Mouse (Mus musculus) skeletal muscle tissue, adult 2 months (tissue): Measurements from ENCODE around the gene Oxct2a.
"Not testable (repeated sequence)": the region's sequence is repeated elsewhere in the genome, so short reads cannot be mapped to it uniquely, and the experiment has no call there.

ENCODE experiments used
- DNase-seq: peaks from one replicate; pipeline ENCODE4 v3.0.0-alpha.2; 2012; ENCODE audit warnings: low read depth, low spot score

Oxct2a gene

DNA sequence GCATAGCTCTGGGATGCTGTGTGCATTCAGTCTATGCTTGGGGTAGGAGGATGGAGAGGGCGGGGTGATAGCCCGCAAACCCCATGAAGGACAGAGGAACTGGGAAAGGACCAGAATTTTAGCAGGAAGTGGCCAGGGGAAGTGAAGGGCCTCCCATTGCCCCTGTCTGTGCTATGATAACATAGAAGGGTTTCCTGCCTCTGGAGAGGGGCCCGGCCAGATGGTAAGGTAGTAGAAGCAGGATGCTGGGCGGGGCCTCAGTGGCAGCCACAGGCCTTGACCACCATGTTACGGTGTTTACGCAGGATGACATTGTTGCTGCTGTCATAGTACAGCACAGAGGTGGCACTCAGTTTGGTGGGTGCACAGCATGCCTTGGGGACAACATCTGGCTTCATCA, 10.4 kb downstream of the Oxct2a start:
- DNase-seq, result no peak

DNA sequence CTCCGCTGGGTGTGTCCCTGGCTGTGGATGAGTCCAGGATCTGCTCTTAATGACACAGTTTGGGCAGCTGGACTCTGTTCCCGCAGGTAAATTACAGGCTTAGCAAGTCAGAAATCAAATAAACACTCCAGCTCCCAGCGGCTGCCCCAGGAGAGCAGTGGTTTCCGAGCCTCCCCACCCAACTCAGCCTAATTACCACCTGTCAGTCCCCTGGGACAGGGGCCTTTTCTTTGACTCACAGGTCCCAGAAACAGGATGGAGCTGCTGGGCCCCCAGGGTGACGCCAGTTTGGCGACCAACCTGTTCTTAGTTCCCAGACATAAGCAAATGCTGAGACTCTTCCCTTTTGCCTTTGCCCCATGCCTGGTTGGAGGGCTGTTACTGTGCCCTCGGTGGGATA, 11.6 kb downstream of the Oxct2a start:
- no peak for DNase-seq

DNA sequence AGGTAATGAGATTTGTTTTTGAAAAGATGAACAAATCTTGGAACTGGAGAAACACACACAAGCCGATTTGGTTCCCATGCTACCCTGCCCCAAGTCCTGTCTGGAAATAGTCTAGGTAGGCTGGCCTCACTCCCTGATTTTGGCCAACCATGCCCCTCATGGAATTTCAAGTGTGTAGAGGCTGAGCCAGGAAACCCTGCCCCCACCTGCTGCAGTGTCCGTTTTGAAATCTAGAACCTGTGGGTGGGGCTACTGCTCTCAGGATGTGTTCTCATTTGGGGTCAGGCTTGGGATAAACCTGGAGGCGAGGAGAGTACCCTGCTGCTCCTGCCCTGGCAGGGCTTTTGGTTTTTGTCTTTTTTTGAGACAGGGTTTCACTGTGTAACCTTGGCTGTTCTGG, 15.1 kb downstream of the Oxct2a start:
- no peak for DNase-seq

DNA sequence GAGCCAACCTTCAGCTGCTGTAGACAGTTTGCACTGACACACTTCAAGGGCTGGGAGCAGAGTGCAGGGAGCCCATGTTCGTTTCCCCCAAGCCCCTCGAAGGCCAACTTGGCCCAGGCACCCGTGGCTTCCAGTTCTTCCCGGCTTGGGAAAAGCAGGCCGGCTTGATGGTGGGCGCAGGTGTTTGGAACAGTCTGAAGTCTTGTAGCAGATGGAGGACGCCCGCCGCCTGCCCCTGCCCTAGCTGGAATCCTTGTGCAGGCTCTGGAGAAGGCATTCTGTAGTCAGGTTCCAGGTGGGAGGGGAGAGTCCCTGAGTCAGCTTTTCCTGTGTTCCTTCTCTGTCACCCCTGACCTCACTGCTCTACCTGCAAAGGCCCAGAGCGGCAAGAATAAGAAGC, 16.4 kb downstream of the Oxct2a start:
- DNase-seq, result no peak

DNA sequence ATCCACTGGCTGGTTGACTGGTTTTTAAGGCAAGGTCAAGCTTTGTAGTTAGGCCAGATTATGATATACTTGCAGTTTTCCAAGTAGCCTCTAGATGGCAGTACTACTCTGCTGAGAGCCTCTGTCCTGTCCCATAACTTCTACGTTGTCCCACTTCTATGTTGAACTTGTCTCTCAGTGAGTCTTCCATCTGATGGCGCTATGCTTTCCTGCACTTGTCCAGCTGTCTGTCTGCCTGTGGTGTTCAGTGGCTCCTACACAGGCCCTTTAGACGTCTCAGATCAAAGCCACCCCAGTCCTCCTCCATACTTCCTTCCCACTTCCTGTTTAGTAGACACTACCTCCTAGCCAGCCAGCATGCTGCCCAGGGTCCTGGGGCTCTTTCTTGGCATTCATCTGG, 17.6 kb downstream of the Oxct2a start:
- peak; percentile 60 for DNase-seq

DNA sequence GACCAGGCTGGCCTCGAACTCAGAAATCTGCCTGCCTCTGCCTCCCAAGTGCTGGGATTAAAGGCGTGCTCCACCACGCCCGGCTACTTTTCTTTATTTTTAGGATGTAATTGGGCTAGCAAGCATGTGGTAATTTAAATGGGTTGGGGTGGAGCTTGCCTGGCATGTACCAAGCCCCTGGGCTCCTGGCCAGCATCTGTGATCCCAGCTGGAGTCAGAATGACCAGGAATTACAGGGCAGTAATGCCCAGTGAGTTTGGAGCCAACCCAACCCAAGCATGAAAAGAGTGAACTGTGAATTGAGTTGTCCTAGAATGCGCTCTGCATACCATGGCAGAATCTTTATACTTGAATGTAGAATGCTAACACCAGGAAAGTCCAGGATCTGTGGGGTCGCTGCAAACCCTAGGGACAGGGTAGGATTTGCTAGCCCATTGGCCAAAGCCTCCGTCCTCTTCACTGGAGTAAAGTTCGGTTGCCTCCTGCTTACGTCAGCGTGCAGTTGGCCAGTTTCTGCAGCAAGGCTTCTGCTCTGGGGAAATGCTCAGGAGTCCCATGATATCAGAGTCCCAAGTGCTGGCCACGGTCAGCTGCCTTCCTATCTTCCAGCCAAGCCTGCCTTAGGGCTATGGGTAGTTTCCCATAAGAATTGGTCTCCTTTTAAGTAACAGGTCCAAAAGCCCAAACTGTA, 24.3 kb downstream of the Oxct2a start:
- DNase-seq, result no peak

DNA sequence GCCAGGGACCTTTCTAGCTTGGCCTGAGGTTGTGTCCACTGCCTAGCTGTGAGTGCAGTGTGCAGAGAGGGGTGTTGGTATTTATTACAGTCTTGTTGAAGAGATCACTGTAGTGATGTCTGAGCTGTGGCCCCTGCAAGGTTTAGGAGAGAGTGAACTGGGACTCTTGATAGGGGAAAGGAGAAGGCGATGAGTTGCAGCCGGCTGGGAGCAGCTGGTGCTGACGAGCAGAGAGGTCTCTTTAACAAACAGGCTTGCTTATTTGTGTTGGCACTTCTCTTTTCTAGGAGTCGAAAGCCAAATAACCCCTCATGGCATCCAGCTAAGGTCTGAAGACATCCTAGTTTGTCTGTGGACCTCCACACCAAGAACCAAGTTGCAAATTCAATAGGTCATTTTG, 25.2 kb downstream of the Oxct2a start:
- no peak for DNase-seq

DNA sequence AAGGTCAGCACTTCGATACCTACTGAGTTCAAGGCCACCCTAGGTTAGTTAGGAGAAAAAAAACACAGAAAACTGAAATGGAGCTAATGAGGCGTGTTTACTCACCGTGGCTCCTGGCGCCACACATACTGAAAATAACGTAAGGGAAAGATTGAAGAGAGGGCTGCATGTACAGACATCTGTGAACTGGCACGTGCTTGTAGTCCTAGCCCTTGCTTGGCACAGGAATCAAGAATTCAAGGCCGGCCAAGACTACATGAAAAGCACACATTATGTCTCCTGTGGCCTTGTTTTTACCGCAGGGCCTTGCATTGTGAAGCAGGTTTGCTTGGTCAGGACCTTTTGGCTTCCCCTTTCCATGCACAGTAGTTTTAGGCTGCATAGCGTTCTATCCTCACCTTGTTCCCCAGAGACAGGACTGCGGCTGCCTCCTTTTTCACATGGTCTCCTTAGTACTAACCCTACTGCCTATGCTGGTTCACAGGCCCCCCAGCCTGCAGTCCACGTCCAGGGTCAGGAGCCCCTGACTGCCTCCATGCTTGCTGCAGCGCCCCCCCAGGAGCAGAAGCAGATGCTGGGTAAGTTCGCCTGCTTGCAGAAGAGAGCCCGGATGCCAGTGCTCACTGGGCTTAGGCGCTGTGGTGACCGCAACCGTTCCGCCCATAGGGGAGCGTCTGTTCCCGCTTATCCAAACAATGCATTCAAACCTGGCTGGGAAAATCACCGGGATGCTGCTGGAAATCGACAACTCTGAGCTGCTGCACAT, 26.1 kb downstream of the Oxct2a start:
- DNase-seq, result no peak

DNA sequence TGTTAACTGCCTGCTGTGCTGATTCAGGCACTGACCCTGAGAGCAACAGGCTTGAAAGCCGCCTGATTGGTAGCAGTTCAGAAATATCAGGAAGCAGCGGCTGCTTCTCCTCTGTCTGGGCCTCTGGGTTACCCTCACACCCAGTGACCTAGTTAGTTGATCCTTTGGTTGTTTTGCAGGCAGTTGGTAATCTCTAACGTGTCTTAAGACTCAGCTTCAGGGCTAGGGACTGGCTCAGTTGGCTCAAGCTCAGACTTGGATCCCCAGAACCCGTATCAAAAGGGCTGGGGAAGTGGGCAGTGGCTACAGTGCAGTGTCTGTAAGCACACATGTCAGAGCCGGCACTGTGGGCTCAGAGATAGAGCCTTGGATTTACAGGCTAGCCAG, 27.3 kb downstream of the Oxct2a start:
- no peak for DNase-seq

DNA sequence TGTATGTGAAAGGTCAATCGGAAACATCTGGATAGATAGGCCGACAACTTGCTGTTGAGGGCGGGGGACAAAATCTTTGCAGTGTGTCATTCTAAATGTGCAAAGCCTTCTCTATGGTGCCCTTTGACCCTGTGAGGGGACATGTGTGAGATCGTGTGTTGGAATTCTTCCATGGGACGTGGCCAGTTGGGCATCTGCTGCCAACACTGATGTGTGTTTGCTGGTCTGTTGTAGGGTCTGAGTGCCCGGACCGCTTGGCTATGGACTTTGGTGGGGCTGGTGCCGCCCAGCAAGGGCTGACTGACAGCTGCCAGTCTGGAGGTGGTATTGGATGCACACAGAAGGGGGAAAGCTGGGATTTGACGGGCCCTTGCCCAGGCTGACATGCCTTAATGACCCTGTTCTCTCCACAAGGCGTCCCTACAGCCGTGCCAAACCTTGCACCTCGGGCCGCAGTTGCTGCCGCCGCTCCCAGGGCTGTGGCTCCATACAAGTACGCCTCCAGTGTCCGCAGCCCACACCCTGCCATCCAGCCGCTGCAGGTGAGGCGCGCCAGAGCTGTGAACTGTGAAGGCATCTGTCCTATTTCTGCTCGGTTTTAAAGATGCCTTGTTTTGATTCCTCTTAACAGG, 27.8 kb downstream of the Oxct2a start:
- no peak for DNase-seq

DNA sequence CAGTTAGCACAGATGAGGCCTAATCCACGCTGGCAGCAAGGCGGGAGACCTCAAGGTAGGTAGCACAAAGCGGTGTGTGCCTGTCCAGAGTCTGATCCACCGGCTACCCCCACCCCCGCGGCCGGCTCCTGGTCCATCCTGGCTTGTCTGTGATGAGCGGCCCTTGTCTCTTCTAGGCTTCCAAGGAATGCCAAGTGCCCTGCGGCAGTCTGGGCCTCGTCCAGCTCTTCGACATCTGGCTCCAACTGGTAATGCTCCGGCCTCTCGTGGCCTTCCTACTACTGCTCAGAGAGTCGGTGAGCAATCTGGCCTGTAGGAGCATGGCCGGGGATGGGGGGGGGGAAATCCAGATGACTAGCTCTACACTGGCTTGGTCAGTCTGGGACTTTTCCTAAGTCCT, 28.4 kb downstream of the Oxct2a start:
- not testable (repeated sequence) for DNase-seq

DNA sequence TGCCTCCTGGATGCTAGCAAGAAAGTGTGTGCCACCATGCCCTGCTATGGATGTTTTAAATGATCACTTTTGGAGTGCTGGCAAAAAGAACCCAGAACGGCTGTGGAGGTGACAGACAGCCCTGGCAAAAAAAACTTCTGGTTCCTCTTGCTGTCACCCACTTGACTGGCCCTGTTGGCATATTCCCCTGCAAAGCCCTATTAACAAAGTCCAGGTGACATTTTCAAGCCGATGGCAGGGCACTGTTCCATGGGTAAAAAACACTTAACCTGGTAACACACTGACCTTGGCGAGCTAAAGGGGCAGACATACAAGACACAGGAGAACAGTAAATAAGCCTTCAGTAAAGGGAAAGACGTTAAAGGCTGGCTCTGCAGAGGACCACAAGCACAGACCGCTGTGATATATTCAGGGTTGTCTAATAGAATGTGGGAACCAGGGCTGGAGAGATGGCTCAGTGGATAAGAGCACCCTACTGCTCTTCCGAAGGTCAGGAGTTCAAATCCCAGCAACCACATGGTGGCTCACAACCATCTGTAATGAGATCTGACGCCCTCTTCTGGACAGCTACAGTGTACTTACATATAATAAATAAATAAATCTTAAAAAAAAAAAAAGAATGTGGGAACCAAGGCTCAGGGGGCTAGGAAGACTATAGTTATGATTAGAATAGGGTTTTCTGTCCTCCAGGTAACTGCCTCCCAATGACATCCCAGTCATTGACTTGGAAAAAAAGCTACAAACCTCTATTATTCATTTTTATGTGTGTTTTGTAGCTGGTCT, 29.6 kb downstream of the Oxct2a start:
- no peak for DNase-seq

DNA sequence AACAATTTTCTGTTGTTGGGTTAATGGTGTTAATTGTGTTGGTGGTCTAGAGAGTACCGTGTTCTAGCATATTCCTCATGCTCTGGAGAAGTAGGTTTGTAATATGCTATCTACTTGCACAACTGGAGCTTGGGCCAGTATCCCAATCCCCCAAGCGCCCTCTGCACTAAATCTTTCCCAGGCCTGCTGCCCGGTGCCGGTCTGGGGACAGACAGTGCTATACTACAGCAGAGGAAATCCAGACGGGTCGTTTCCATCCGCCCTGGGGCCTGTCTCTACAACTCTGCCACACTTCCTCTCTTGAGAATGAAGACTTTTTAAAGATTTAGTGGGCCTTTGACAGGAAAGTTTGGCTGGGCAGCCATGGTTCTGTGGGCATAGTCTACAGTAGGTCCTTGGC, 30.4 kb downstream of the Oxct2a start:
- no peak for DNase-seq

DNA sequence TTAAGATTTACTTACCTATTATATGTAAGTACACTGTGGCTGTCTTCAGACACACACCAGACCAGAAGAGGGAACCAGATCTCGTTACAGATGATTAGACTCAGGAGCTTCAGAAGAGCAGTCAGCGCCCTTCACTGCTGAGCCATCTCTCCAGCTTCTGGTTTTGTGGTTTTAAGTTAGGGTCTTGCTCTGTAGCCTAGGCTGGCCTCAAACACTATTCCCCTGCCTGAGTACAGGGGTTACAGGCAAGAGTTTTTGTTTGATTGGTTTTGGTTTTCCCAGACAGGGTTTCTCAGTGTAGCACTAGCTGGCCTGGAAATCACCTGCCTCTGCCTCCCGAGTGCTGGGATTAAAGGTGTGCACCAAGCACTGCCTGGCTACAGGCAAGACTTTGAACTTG, 31.0 kb downstream of the Oxct2a start:
- DNase-seq, result no peak

DNA sequence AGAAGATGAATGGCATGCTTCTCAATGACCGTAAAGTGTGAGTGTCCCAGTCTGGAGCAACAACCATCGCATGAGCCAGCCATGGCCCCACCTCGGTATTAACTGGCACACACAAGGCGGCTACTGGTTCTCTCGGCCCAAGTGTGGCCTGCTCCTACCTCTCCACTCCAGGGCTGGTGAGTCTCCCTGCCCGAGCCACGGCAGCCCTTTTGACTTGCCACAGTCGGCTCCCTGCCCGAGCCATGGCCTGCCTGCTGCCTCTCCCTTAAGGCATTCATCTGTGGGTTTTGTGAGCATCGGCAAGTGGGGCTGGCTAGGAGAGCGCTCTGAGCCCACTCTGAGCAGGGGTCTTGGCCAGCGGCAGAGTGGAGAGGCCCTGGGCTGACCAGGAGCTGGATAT, 34.4 kb downstream of the Oxct2a start:
- no peak for DNase-seq

DNA sequence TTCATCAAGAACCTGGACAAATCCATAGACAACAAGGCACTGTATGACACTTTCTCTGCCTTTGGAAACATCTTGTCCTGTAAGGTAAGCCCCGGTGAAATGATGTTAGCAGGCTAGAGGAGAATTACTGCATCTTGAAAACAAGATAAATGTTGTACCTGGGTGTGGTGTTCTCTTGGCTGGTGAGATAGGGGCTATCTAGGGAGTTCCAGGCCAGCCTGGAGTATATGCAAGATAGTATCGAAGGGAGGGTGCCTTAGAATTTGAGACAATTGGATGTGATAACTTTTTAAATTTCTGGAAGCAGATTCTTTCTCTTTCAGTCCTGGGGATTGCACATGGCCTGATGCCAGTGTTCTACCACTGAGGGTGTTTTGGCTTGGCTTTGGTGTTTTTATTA, 36.6 kb downstream of the Oxct2a start:
- no peak for DNase-seq

DNA sequence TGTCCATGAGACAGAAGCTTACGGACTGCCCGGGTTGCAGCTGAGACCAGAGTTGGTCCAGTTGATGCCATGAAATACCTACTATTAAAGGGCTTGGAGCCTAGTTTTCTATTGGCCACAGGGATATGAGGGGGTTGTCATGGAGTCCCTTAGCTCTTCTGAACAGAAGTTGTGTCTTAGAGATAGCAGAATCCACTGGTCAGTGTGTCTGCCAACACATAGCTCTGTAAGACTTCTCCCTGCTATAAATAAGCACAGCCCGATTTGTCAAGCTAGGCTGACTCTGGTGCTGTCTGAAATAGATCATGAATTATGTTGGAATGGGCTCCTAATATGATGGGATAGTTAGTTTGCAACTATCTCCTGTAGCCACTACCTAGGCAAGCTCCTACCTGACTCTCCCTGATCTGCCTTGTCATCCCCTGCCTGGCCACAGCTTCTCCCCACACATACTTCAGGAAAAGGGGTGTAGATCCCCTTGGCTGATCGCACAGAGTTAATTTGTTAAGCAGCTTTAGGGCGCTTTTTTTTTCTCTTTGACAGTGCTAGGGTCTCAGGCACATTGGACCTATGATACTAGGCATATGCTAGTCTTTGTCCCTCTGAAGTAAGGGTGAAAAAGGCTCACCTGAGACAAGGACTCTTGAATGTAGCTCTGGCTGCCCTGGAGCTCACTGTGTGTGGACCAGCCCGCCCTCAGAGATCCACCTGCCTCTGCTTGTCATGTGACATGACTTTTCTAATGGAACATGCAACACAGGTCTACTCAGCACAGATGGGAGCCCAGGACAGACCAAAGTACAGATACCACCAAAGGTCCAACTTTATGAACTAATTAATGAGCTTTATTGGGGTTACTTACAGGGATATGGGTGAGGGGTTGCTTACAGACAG, 38.5 kb downstream of the Oxct2a start:
- DNase-seq, result peak; percentile 74

DNA sequence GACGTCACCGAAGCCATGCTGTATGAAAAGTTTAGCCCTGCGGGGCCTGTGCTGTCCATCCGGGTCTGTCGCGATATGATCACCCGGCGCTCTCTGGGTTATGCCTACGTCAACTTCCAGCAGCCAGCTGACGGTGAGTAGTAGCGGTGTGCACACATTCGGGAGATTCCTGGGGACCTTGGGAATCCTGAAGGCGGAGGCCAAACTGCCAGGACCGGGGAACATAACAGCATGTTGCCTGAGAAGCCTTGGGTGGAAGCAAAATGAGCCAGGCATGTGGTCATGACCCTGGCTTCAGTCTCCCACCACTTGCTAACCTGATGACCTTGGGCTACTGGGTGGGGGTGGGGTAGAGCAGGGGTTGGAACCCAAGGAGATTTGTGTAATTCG, 39.8 kb downstream of the Oxct2a start:
- peak; percentile 61 for DNase-seq

DNA sequence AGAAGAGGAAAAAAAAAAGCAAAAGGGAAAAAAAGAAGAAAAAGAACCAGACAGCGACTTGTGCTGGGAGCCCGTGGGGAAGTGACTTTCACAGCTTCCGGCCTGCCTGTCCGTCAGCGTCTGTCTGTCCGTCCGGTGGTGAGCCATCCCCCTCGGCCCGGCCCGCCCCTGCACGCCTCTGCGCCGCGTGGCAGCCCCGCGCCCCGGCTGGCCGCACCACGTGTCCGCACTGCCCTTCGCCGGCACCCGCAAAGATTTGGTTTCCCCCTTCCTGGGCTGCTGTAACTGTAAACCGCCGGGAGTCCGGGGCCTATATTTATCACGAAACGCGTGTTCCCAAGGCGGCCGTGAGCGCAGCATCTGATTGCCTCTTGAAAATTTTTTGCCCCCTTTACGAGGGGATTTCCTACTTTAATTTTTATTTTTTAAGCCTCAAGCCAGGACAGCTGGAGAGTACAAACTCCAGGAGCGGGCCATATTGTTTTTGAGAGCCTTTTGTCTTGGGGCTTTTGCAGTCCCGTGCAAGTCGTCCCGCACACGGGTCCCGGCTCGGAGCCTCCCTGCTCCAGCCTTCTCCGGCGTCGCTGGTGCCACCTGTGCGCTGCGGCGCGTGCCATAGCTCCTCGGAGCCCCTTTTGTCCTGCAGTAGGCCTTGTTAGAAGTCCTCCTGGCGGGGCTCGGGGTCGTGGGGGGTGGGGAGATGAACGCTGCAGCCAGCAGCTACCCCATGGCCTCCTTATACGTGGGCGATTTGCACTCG, 40.3 kb downstream of the Oxct2a start:
- DNase-seq, result peak; percentile 65

DNA sequence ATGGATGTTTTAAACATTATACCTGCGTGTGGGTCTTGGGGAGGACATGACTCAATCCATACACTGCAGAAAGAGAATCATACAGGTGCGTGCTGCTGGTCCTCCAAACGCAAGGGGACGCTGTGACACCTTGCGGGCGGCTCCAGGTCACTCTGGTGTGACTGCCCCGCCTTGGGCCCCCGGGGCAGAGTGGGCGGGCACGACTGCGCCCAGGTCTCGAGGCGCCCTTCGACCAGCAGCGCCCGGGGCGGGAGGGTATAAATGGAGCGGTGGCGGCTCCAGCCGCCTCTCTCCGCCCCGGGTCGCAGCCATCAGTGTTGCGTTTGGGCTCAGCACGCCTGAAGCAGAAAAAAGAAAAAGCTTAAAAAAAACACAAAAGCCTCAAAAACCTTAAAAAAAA, 40.9 kb downstream of the Oxct2a start:
- peak; percentile 93 for DNase-seq
